Mouse (Mus musculus): ENCODE data around the gene St5.

The St5 gene

DNA sequence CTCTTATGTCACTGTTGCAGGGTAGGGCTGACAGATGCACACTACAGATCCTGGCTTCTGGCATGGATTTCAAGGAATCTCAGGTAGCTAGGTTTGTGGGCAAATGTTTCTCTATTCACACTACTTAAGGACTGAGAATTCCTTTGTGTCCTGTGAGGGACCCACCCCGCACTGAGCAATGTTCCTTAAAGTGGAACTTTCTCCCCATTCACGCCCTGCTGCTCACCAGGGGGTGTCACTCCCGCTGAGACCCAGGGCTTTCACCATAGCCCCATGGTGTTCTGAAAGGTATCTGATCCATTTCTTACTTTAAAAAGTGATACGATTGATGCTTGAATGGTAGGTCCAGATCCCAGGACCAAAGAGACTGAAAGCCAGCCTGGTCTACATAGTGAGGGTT is 684 bp downstream of the St5 start:
- in situ Hi-C loops (cut with MboI; ENCODE audit: low sequenced_read_pairs), result no loop called here

DNA sequence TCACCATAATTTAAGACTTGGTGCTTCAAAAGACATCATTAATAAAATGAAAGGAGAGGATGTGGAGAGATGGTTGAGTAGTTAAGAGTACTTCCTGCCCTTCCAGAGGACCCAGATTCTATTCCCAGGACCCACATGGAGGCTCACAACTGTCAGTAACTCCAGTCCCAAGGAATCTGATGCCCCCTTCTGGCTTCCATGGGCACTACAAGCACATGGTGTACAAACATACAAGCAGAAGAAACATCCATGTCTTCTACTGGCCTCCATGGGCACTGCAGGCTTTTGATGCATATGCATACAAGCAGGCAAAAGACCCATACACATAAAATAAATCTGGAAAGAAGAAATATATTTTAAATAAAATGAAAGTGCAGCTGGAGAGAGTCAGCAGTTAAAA is 3.2 kb downstream of the St5 start:
- in situ Hi-C loops (cut with MboI; ENCODE audit: low sequenced_read_pairs), result no loop called here

DNA sequence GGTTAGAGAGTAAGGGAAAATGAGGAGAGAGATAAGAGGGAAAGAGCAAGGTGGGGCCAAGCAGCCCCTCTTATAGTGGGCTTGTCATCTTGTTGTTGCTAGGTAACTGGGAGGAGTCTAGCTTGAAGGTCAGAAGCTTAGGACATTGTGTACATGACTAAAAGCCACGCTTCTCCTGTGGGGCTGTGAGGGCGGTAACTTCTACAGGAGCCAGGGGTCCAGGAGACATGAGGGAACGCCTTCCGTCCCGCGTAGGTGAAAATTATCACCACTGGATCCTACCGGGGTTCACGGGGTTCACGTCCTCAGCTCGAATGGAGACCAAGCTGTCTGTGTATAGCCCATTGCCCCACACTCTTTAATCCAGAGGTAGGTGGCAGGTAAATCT is 8.1 kb downstream of the St5 start:
- in situ Hi-C loops (cut with MboI; ENCODE audit: low sequenced_read_pairs), result no loop called here

DNA sequence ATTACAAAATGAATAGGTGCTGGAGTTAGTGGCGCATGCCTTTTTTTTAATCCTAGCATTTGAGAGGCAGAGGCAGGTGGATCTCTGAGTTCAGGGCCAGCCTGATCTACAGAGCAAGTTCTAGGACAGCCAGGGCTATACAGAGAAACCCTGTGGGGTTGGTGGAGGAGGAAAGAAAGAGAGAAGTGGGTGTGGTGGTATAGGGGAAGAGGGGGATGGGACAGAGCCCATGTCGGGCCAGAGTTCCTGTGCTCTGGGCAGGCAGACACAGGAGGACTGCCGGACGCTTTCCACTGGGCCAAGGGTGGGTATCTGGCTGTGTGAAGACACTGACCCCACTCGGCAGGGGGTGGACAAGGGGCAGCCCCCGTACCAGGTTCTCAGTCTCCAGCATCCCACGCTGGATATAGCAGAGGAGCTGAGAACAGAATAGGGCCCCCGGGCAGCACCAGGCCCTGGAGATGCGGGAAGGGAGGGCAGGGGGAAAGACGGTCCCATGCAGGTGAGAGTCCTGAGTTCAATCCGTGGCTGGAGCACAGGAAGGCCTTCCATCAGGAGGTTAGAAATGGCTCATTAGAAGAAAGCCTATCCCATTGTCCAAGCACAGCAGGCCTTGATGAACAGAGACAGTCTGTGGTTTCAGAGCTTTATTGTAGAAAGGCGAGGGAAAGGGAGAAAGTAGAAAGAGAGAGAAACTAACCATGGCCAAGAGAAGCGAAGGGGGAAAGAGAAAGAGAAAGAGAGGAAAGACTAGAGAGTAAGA is 8.6 kb downstream of the St5 start:
- in situ Hi-C loops (cut with MboI; ENCODE audit: low sequenced_read_pairs), result no loop called here

DNA sequence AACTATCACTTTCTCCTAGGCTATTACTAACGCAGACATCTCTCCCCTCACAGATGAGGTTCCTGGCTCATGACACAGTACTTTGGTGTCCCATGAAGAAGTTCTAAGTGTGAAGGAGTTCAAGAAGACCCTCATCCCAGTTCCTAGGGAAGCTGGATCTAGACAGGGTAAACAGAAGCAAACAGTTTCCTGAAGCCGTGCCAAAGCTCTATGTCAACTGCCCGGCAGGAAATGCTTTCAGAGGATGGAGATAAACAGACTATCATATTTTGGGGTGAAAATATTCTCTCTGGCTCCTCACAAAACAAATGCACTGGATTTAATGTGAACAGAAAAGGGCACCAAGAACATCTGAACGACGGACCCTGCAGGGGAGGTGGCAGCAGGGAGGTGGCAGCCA is 12.4 kb downstream of the St5 start:
- in situ Hi-C loops (cut with MboI; ENCODE audit: low sequenced_read_pairs), result no loop called here

DNA sequence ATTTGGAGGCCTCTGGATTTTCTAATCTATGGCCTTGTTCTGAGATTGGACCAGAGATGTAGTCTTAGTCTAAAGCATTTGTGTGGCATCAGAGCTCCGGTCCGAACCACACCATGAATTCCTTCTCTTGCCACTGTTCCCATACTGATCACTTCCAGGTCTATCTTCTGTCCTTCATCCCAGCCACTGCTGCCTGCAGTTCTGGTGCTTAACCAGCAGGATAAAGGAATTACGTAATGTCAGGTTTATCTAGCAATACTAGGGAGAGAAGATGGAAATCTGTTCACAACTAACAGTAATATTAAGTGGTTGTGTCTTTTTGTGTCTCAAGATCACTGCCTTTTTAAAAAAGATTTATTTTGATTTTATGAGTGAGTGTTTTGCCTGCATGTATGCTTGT is 13.3 kb downstream of the St5 start:
- in situ Hi-C loops (cut with MboI; ENCODE audit: low sequenced_read_pairs), result no loop called here

DNA sequence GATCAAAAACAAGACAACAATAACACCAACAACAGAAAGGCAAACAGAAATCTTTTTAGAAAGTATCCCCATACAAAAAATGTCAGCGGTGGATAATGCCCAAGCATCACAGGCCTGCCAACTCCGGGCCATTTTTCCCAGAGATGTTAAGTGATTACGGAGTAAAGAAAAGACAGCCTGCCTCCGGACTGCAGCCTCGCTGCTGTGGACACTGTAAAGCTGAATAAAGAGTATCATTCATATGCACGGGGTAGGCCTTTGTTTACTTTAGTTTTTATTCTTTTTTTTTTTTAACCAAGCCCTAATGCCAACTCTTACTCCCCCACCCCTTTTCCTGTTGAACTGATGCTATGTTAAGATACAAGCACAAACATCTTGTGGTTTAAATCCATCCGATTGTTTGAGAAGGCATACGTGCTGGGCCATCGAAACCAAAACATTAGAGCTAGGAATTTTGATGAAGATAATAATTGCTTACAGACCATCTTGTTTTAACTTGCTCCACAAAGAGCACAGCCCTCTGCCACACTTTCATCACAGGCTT is 16.7 kb downstream of the St5 start:
- in situ Hi-C loops (cut with MboI; ENCODE audit: low sequenced_read_pairs), result no loop called here

DNA sequence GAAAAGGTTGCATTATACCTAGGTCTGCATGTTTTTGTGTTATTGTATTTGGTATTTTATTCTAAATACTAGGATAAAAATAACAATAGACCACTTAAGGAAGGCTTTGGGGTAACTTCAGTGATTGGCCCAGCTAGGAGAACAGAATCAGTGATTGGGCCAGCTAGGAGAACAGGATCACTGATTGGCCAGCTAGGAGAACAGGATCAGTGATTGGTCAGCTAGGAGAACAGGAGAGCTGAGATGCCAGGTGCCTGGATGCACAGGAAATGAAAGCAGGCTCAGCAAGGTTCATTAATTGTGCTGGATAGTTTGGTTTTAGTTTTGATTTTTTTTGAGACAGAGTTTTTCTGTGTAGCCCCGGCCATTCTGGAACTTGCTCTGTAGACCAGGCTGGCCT is 22.5 kb downstream of the St5 start:
- in situ Hi-C loops (cut with MboI; ENCODE audit: low sequenced_read_pairs), result no loop called here

DNA sequence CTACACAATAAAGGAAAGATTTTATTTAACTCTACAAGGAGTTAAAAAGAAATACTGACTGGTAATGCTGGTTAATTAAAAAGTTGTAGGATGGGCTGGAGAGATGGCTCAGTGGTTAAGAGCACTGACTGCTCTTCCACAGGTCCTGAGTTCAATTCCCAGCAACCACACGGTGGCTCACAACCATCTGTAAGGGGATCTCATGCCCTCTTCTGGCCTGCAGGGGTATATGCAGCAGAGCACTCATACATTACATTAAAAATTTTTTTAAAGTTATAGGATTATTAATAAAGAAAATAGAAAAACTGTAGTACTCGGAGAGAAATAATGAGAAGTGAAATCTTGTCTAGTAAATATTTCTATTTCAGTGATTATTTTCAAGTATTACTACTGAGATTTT is 23.1 kb downstream of the St5 start:
- in situ Hi-C loops (cut with MboI; ENCODE audit: low sequenced_read_pairs), result no loop called here

DNA sequence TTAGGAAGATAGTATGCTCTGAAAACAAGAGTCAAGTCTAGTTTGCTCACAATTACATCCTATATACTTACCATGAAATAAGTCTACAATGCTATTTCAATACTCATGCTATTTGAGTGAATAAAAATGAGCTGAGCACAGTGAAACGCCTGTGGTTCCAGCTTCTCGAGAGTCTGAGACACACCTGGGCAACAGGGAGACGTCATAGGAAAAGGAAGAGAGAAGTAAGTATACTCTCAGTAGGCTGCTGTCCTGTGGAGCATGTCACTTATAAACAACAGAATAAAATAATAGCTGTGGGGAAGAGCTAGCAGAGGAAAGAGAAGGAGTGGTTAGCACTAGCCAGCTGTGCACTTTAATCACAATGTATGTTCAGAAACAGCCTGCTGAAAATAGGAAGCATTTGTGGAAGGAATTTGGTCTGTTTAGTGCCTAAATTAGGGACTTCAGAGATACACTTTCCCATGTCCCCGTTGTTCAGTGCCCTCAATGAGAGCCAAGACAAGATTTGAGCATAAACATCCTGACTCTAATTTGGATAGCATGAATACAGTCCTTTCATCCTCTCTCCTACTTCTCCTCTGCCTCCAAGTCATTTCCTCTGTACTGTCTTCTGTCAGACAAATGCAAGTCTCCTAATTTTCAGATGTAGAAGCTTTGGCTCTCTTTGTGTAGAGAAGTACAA is 28.3 kb downstream of the St5 start:
- in situ Hi-C loops (cut with MboI; ENCODE audit: low sequenced_read_pairs), result no loop called here

DNA sequence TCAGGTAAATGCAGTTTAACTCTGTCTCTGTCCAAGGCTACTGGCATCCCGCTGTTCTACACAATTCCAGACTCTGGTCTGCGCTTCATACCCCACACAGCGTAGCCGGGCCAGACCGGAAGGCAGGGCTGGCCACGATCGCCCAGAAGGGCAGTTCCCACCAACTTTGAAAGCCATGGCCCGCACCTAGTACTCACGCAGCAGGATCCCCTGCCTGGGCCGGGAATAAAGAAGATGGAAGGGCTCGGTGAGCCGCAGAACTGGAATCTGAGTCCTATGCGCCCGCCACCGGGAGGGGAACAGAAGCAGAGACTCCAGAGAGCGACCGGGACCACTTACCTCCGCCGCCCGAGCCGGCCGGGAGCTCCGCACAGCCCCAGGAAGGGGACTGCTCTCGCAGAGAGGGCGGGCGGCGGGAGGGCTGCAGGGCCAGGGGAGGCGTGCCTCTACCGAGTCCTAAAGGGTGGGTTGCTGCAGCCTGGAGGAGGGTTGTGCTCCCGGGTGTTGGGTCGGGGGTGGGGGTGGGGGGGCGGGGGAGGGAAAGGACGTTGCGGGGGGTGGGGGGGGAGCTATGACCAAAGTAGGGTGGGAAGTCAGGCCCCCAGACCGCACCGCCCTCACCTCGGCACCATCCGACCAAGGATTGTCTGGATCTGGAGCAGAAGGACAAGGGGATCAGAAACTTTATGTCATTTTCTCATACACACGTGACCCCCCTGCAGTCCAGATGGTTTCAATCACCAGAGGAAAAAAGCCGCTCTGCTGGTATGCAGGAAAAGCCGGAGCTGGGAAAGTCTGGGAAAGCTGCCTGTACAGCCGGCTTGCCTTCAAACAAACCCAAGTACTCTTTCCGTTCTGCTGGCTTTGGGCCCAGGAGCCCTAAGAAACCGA is 31.6 kb downstream of the St5 start:
- in situ Hi-C loops (cut with MboI; ENCODE audit: low sequenced_read_pairs), result no loop called here

DNA sequence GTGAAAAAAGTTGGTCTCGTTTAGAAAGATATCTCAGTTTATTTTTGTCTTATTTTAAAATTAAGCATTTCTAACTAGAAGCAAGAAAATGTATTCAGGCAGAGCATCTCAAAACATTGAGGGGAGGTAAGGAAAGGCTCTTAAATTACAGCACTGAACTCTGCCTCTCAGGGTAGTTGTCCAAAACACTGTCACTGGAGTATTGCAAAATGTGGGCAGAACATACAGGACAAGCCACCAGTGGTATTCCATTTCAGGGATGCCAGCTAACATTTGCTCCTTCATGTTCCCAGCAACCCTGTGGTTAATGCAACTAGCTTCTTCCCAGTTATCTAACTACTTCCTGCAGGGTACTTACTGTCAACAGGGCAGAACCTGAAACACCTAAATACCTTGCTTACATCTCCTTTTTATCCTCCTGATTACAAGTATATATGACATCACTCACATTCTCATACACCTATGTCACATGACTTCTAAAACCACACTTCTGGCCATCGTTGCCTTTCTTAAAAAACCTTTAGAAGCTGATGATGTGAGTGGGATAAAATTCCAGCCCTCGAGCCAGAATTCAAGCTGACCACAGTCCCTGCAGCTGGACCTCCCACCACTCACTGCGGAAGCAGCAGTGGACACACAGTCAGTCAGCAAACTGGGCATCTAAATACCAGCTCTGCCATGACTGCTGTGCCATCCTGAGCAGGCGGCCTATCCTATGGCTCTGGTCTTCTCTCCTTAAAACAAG is 33.8 kb downstream of the St5 start:
- in situ Hi-C loops (cut with MboI; ENCODE audit: low sequenced_read_pairs), result no loop called here

DNA sequence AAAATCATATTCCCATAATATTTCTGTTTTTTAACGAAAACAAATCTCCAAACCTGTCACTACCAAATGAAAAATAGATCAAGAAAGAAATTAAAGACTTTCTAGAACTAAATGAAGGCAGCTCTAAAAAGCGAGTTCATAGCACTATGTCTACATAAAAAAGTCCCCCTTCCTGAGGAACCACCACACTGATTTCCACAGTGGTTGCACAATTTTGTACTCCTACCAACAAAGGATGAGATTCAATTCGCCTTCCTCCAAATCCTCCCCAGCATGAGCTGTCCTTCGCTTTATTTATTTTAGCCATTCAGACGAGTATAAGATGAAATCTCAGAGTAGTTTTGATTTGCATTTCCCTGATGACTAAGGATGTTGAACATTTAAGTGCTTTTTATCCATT is 36.7 kb downstream of the St5 start:
- in situ Hi-C loops (cut with MboI; ENCODE audit: low sequenced_read_pairs), result no loop called here

DNA sequence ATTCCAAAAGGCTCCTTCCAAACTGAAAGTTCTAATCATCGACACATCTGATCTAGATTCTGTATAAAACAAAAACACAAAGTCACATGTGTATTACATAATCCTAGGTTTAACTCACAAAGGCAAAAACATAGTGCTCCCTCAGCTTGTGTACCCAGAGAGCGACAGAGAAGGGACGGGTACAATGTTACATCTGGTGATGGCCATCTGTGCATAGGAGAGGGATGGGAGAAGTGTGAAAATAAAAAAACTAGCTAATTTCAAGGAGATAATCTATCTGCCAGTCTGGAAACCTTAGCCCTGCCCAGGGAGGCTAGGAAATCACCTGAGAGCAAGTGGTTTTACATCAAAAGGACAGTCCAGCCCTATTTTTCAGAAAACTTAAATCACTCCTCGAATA is 40.8 kb downstream of the St5 start:
- in situ Hi-C loops (cut with MboI; ENCODE audit: low sequenced_read_pairs), result no loop called here

DNA sequence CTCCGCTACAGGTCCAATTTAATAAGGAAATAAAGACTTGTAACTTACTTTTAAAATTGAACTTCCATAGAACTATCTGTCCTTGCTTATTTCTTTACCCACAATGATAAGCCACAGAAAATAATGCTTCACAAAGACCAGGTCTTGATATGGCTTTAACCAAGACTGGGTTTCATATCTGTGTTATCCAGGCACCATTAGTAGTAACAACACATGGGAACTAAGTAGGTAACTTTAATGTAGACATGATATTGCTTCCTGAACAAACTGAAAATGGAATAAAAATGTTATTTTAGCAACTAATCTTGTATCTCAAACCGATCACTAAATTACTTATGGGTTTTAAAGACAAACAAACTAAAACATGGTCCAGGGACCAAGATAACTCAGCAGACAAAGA is 44.1 kb downstream of the St5 start:
- in situ Hi-C loops (cut with MboI; ENCODE audit: low sequenced_read_pairs), result no loop called here

DNA sequence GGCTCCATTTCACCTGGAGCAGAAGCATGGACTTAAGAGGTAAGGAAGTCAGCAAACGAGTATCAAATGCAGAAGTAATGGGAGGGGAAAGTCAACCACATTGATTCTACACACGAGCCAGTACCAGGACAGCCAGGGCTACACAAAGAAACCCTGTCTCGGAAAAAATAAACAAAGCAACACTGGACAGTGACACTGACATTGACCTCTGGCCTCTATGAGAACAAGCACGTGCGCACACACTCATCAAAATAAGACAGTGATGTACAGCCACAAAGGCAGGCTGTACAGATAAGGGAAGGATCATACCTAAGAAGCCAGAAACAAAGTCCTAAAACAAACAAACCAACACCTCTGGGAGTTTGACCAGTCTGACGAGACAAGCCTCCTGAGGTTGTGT is 45.5 kb downstream of the St5 start:
- in situ Hi-C loops (cut with MboI; ENCODE audit: low sequenced_read_pairs), result no loop called here

DNA sequence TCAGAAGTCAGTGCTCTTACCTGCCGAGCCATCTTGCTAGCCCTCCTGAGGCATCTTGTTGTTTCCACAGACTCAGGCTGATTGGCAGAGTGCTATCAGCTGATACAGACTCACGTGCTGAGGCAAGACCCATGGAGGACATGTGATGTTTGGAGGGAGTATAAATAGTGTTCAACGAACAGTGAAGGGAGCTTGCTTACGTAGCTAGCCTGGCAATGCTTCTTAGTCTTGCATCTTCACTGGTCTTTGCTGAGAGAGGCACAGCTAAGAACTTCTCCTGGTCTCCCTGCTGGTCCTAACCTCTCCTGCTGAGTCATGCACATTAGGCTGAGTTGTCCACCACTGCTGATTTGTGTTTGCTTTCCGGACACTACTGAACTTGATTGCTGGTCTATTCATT is 48.5 kb downstream of the St5 start:
- in situ Hi-C loops (cut with MboI; ENCODE audit: low sequenced_read_pairs), result no loop called here

DNA sequence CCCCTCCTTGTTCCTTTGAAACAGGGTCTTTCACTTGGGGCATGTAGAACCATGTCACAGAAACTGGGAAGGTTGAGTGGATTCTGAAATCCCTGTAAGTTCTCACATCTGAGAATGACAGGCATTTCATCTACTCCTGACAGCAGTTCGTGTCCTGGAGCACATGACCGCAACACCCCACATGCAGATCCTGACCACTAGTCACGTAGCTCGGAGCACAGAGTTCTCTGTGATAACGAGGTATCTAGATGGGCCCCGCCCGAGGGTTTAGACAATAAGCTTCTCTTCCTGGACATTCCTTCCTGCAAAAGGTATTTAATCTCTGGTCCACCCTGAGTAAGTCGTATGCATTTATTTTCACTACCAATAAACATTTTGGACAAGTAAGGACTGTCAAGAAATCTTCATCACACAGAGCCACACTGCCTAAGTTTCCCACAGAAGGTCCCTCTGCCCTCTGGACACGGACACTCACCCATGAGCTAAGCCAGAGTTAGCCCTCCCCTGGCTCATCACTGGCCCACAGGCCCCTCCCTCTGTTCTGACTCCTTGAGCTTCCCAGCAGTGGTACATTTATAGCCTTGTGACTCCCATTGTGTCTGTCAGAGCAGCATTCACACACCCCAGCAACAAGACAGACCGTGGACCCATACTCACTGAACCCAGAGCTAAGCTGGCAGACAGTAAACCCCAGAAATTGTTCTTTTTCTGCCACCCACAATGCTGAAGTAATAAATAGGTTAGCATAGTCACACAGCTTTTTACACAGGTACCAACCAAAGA is 54.4 kb downstream of the St5 start:
- in situ Hi-C loops (cut with MboI; ENCODE audit: low sequenced_read_pairs), result no loop called here

DNA sequence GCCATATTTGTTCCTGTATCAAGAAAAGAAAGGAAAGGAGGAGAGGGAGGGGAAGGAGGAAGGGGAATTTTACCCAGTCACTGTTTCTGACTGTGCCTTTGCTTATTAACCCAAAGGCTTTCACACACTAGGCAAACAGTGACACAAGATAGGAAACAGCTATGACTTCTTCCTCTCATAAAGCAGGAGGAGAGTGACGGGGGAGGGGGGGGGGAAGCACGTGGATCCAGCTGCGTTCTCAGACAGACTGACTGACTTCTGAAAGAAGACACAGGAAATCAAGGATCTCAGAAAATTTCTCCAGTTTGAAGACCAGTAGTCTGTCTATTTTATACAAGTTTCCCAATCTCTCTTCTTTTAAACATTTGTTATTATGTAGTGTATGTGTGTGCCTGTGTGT is 56.8 kb downstream of the St5 start:
- in situ Hi-C loops (cut with MboI; ENCODE audit: low sequenced_read_pairs), result no loop called here

All from CH12F3 (cell line).